19 mouse cellular contexts compared by ENCODE assay signal in genomic region chr11:88655786-88656185, GRCm38 (mm10).
DNase-seq lines count a peak whose midpoint lies in the region; ATAC-seq and TF ChIP-seq lines count a peak whose summit lies in the region.
"Had no signal": no experiment of that assay in that cellular context is flagged by ENCODE, and none has a peak within 500 bp of the region (broad histone marks: within the 10 kb centered on the region; RNA-seq: fewer than 3 reads in every experiment).

No protein-coding gene starts in this region.

- no peak overlapping the region for H3K4me2 ChIP-seq in hindbrain, embryonic 13.5 days
- no peak overlapping the region for H3K4me2 ChIP-seq in lung, embryonic 16.5 days (ENCODE audit: low read depth, low read length)
- H3K4me2 ChIP-seq: forebrain, embryonic 15.5 days; neural tube, embryonic 12.5 days had no signal

- 77% methylated on average over 8 of the region's 8 CpGs for WGBS in hindbrain, embryonic 13.5 days
- 90% methylated on average over 8 of the region's 8 CpGs for WGBS in hindbrain, embryonic 10.5 days
- 54% methylated on average over 8 of the region's 8 CpGs for WGBS in lung, embryonic 16.5 days

- no peaks in the 10 kb centered on the region for H3K9me3 ChIP-seq in hindbrain, embryonic 13.5 days
- no peaks in the 10 kb centered on the region for H3K9me3 ChIP-seq in hindbrain, embryonic 10.5 days
- H3K9me3 ChIP-seq in lung, embryonic 16.5 days (ENCODE audit: control insufficient read depth, low read length) = no peaks in the 10 kb centered on the region
- H3K9me3 ChIP-seq: forebrain, embryonic 15.5 days; neural tube, embryonic 12.5 days had no signal

- ATAC-seq in hindbrain, embryonic 13.5 days (ENCODE audit: low FRiP score) = no peak
- 0 out of 2 replicates have a peak, but pooled peaks have one; percentile 18 for ATAC-seq in lung, embryonic 16.5 days (ENCODE audit: low read depth)
- ATAC-seq: forebrain, embryonic 15.5 days had no signal

- TF ChIP-seq CTCF in gastrocnemius, adult 2 months (IDR thresholded peaks at IDR 0.05) = no peak

- intact Hi-C loops in gastrocnemius, adult 2 months (cut with DNase I) = loop anchor here (2.0 kb wide), 1 partner anchor 53 kb away; no protein-coding TSS in a partner anchor
- intact Hi-C loops in gastrocnemius, postnatal 36 days (cut with DNase I) = loop anchor here (5.0 kb wide), 1 partner anchor 62 kb away; the partner anchor contains the start of gene Msi2

- peak overlapping the region; percentile 93 for H3K27ac ChIP-seq in gastrocnemius, adult 2 months
- peak overlapping the region; percentile 42; the same call in 1 of the 2 replicates for H3K27ac ChIP-seq in hindbrain, embryonic 13.5 days
- H3K27ac ChIP-seq in hindbrain, embryonic 10.5 days = no peak overlapping the region
- H3K27ac ChIP-seq in lung, embryonic 16.5 days (ENCODE audit: low read length) = peak overlapping the region; percentile 82
- H3K27ac ChIP-seq: forebrain, embryonic 15.5 days; neural tube, embryonic 12.5 days had no signal

- H3K9ac ChIP-seq in hindbrain, embryonic 13.5 days = no peak overlapping the region
- no peak overlapping the region for H3K9ac ChIP-seq in lung, embryonic 16.5 days (ENCODE audit: low read length)
- H3K9ac ChIP-seq: forebrain, embryonic 15.5 days; neural tube, embryonic 12.5 days had no signal

- no peak overlapping the region for H3K4me3 ChIP-seq in gastrocnemius, adult 2 months
- H3K4me3 ChIP-seq in hindbrain, embryonic 13.5 days = no peak overlapping the region
- H3K4me3 ChIP-seq in hindbrain, embryonic 10.5 days = no peak overlapping the region
- no peak overlapping the region for H3K4me3 ChIP-seq in lung, embryonic 16.5 days (ENCODE audit: low read length)
- H3K4me3 ChIP-seq: erythroblast, embryonic 14.5 days; forebrain, embryonic 15.5 days; neural tube, embryonic 12.5 days had no signal

- H3K4me1 ChIP-seq in hindbrain, embryonic 13.5 days (replicated peaks) = peaks cover 61% of the 10 kb centered on the region
- peaks cover 45% of the 10 kb centered on the region for H3K4me1 ChIP-seq in hindbrain, embryonic 10.5 days (replicated peaks)
- peaks cover 14% of the 10 kb centered on the region for H3K4me1 ChIP-seq in lung, embryonic 16.5 days (replicated peaks; ENCODE audit: control insufficient read depth, insufficient read depth, low read length)

- H3K36me3 ChIP-seq in hindbrain, embryonic 13.5 days = peaks cover 27% of the 10 kb centered on the region
- peaks cover 92% of the 10 kb centered on the region for H3K36me3 ChIP-seq in hindbrain, embryonic 10.5 days
- H3K36me3 ChIP-seq in lung, embryonic 16.5 days (ENCODE audit: control insufficient read depth, insufficient read depth, low read length) = peaks cover 3% of the 10 kb centered on the region; the same call in 1 of the 2 replicates
- H3K36me3 ChIP-seq: forebrain, embryonic 15.5 days had no signal

- no peaks in the 10 kb centered on the region for H3K27me3 ChIP-seq in hindbrain, embryonic 13.5 days
- no peaks in the 10 kb centered on the region for H3K27me3 ChIP-seq in hindbrain, embryonic 10.5 days (ENCODE audit: insufficient read depth, poor library complexity, severe bottlenecking)
- no peaks in the 10 kb centered on the region for H3K27me3 ChIP-seq in lung, embryonic 16.5 days (ENCODE audit: control insufficient read depth, insufficient read depth, low read depth, low read length)
- H3K27me3 ChIP-seq: CH12.LX; forebrain, embryonic 15.5 days; neural tube, embryonic 12.5 days had no signal

- peak; percentile 26 for DNase-seq in gastrocnemius, adult 2 months
- DNase-seq in gastrocnemius, postnatal 36 days = no peak
- no peak for DNase-seq in hindbrain, embryonic 10.5 days (ENCODE audit: low spot score)
- no peak for DNase-seq in lung, postnatal 10 days
- DNase-seq in skeletal muscle tissue, adult 2 months (ENCODE audit: low read depth, low spot score) = peak; percentile 43
- DNase-seq: adrenal gland, adult 8-10 months; cerebellum, adult 11-12 months; cerebellum, postnatal 25 days; kidney, adult 8-10 months; kidney, postnatal 36 days; lung, adult 2 months; right cerebral cortex, postnatal 25 days; thymus, postnatal 36 days had no signal

Comparison
In these comparisons a context has a peak if more than half of its experiments do, and no peak if none do; other contexts are left out.
1. DNase-seq: peak in gastrocnemius, adult 2 months (single experiment) and skeletal muscle tissue, adult 2 months (single experiment); none in gastrocnemius, postnatal 36 days (0 of 2), hindbrain, embryonic 10.5 days (single experiment) and lung, postnatal 10 days (single experiment).